Mouse (Mus musculus): ENCODE data around the gene Hoxd3.

The Hoxd3 gene

GRCm38 (mm10) chr2:74694066-74694465, 17.7 kb upstream of the Hoxd3 start:
- DNase-seq: no peak

GRCm38 (mm10) chr2:74695383-74695782, 16.3 kb upstream of the Hoxd3 start:
- no peak for DNase-seq

GRCm38 (mm10) chr2:74695813-74696430, 15.8 kb upstream of the Hoxd3 start:
- DNase-seq: no peak

- DNase-seq: no peak
Observed at GRCm38 (mm10) chr2:74696442-74697335, 15.0 kb upstream of the Hoxd3 start.

- DNase-seq: no peak
Observed at GRCm38 (mm10) chr2:74697567-74698121, 14.1 kb upstream of the Hoxd3 start, which contains the start of gene Hoxd9. Hoxd9 (plus strand) TSS chr2:74697727.

- DNase-seq: no peak
Observed at GRCm38 (mm10) chr2:74698201-74699052, 13.3 kb upstream of the Hoxd3 start.

- DNase-seq: no peak
Observed at GRCm38 (mm10) chr2:74699053-74699430, 12.7 kb upstream of the Hoxd3 start.

GRCm38 (mm10) chr2:74699664-74700545, 11.8 kb upstream of the Hoxd3 start:
- DNase-seq: no peak

GRCm38 (mm10) chr2:74700546-74701112, 11.1 kb upstream of the Hoxd3 start:
- DNase-seq: no peak

GRCm38 (mm10) chr2:74701949-74702819, 9.5 kb upstream of the Hoxd3 start:
- peak; percentile 45 for DNase-seq

- DNase-seq: no peak
Observed at GRCm38 (mm10) chr2:74702820-74703219, 8.9 kb upstream of the Hoxd3 start.

GRCm38 (mm10) chr2:74703317-74703716, 8.4 kb upstream of the Hoxd3 start:
- no peak for DNase-seq

- no peak for DNase-seq
Observed at GRCm38 (mm10) chr2:74703720-74704392, 7.9 kb upstream of the Hoxd3 start.

- DNase-seq: no peak
Observed at GRCm38 (mm10) chr2:74704393-74704998, 7.2 kb upstream of the Hoxd3 start, which contains the start of gene Hoxd8. Hoxd8 (plus strand) TSS chr2:74704615.

GRCm38 (mm10) chr2:74704999-74705466, 6.7 kb upstream of the Hoxd3 start:
- DNase-seq: no peak

GRCm38 (mm10) chr2:74705467-74706089, 6.1 kb upstream of the Hoxd3 start:
- DNase-seq: no peak

- no peak for DNase-seq
Observed at GRCm38 (mm10) chr2:74706393-74706960, 5.2 kb upstream of the Hoxd3 start.

GRCm38 (mm10) chr2:74707599-74707998, 4.1 kb upstream of the Hoxd3 start:
- DNase-seq: no peak
